Mouse (Mus musculus) brain, adult 2 months (tissue): Measurements from ENCODE around the gene Sfxn5.

Experiments used
- DNase-seq: peaks from one replicate; pipeline ENCODE4 v3.0.0; 2011; ENCODE audit warnings: low read depth, low spot score

Gene Sfxn5

GRCm38 (mm10) chr6:85290869-85291824 lies 42.1 kb downstream of the Sfxn5 start:
- DNase-seq, result no peak

- DNase-seq, result no peak
Measured at GRCm38 (mm10) chr6:85288193-85288857, 44.9 kb downstream of the Sfxn5 start.

GRCm38 (mm10) chr6:85286283-85287047 lies 46.8 kb downstream of the Sfxn5 start:
- no peak for DNase-seq

- peak; percentile 73 for DNase-seq
Measured at GRCm38 (mm10) chr6:85280871-85281270, 52.4 kb downstream of the Sfxn5 start.

DNA sequence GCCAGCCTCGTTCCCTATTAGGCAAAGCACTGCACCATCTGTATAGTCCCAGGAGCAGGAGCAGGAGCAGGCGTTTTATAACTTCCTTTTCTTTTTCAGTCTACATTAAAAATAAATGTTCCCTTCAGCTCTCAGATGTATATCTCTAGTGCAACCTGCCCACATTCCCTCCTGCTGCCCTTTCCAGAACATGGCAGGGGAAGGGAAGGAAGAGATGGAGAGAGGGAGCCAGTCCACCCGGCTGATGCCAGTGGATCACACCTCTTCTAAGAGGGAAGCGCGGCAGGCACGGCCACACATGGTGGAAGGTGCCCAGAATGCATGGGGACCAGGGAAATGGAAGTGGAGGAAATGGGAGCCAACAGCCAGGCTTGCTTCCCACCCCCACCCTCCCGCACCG lies 56.7 kb downstream of the Sfxn5 start:
- peak; percentile 86 for DNase-seq

- DNase-seq, result no peak
Measured at GRCm38 (mm10) chr6:85272436-85272835, 60.8 kb downstream of the Sfxn5 start.

DNA sequence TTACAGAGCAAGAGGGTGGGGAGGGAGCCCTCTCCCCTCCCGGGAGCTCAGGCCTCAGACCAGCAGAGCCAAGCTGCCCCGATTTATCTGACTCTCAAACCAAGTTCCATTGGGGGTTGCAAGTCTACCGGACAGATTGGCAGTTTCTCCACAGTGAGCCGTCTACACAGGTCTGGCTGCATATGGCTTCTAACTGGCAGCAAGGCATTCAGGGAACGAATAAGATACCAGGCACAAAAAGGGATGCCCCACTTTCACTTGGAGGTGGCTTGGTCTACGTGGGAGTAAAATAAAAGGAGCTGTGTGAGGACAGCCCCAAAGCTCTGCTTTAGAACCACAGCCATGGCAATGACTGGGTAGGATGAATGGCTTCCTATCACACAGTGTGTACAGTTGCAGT lies 67.2 kb downstream of the Sfxn5 start:
- peak; percentile 80 for DNase-seq

DNA sequence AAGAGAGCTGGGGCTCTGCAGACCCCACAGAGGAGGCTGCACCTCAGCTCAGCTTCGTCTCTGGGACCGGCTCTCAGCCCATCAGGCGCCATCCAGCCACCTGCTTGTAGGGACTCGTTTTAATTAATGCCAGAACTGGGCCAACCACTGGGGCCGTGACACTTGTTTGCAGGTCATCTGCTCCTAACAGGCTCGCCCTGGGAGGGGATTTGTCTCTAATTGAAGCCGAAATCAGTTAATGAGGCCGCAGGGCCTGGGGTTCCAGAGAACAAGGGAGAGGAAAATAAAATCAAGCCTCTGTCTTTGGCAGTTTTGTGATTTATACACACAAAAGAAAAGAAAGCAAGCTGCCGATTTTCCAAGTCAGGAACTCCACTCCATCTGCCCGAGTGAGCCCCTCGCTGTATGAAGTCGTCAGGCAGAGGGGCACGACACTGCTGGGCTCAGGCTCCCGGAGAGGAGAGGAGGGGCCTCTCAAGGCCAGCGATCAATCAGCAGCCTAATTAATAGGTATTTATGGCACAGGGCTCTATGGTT lies 68.2 kb downstream of the Sfxn5 start:
- DNase-seq, result no peak

DNA sequence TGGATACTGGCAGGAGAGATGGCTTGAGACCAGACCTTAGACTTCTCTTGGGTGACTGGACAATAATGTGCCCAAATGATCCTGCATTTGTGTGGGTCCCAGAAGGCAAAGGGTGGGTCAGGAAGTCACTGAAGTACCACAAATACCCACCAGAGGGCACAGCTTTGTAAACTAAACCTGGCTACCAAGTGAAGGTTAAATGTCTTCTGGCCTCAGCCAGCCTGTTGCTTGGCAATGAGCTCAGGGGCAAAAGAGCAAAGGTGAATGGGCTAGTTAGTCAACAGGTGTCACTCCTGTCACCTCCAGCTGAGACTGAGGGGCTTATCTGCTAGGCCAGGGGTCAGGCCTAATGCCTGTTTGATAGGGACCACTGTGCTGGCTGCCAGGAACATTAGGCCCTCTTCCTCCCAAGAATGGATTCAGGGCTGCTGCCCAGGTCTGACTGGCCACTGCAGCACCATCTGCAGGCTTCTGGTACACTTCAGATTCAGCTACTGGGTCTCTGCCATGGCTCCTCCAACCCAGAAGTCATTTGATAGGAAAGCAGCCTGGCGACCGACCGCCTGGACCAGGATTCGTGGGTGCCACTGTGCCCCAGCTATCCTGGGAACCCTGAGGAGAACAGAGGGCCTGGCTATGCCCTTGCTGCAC lies 70.2 kb downstream of the Sfxn5 start:
- DNase-seq, result no peak

GRCm38 (mm10) chr6:85259094-85259630 lies 74.1 kb downstream of the Sfxn5 start:
- DNase-seq, result no peak

DNA sequence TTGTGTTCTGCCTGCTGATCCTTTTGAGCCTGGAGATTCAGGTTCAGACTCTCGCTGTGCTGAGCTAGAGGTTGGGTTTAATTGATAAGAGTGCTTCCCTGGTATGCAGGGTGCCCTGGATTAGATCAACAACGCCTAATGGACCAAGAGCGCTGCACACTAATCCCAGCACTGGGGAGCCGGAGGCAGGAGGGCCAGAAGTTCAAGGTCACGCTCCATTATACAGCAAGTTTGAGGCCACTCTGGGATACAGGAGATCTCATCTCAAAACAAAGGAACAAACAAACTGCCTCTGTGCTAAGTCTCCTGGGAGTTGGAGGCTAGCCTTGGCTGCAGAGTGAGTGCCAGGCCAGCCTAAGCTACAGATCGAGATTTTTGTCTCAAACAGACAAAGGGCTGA lies 77.6 kb downstream of the Sfxn5 start:
- DNase-seq, result no peak

DNA sequence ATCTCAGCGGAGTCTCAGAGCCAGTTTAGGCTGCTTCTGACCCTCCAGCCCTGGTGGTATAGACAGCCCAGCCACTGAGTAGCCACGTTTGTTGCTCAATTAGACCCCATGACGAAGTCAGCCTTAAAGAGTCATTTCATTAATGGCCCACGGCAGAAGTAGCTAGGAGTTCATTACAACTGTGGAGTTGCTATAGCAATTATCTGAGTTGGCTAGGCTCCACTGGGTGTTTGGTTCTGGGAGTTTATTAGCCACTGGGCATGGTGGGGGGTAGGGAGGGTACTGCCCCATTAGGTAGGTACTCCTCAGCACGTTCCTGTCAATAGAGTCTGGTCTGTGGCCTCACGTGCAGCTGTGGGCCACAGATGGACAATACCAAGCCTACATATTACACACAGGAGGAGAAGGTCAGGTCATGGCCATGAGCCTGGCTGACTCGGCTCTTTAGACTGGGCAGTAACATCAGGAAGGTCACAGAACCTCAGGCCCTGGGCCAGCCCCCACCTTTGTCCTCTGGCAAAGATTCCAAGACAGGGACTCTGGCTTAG lies 79.2 kb downstream of the Sfxn5 start:
- no peak for DNase-seq

- no peak for DNase-seq
Measured at GRCm38 (mm10) chr6:85253275-85253674, 79.9 kb downstream of the Sfxn5 start.

- DNase-seq, result peak; percentile 78
Measured at GRCm38 (mm10) chr6:85252251-85253058, 80.8 kb downstream of the Sfxn5 start.

DNA sequence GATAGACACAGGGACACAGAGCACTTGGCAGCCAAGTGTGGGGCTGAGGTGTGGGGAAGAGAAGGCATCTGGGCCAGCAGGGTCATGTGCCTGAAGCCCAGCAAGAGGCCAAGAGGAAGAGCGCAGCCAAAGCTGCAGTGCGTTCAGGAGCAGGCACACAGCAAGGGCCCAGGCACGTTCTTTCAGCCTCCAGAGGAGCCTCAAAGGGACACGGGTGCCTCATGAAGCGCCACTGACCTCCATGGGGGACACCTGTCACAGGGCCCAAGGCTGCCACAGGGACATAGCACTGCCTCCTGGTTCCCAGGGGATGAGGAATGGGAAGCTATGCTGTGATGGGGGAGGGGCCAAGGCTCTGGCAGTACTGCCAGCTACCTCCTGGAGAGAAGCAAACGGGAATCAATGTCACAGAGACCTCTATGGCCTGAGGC lies 82.4 kb downstream of the Sfxn5 start:
- DNase-seq, result no peak

DNA sequence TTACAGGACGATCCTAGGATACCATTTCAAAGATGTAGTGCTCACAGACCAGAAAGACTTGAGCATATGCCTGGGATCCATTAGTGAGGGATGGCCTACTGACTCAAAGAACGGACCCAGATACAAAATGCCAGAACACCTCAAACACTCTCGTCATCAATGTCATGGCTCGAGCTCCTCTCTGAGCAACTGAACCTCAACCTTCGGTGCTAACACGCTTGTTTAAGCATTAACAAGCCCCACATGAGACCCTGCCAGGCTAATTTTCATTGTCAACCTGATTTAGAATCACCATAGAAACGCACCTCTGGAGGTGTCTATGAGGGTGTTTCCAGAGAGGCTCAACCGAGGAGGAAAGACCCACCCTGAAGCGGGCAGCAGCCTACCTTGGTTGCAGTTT lies 83.4 kb downstream of the Sfxn5 start:
- DNase-seq, result no peak

DNA sequence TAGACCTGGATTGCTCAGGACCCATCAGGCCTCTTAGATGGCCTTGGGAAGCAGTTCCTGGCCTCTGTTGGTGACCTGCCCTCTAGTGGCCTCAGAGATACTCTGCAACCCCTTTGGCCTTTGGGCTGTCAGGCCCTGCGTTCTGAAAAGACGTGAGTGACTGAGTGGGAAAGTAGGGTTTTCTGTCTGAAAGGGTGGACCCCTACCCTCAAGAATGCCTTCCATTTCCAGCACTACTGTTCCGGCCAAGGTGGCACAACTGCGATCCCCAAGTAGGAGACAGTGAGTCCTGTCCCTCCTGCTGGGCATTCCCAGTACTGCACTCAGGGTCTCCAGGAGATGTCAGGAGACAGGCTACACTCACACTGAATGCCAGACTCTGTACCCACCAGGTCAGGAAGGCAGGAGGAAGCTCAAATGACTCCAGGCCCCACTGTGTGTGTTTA lies 94.2 kb downstream of the Sfxn5 start:
- DNase-seq, result peak; percentile 65

DNA sequence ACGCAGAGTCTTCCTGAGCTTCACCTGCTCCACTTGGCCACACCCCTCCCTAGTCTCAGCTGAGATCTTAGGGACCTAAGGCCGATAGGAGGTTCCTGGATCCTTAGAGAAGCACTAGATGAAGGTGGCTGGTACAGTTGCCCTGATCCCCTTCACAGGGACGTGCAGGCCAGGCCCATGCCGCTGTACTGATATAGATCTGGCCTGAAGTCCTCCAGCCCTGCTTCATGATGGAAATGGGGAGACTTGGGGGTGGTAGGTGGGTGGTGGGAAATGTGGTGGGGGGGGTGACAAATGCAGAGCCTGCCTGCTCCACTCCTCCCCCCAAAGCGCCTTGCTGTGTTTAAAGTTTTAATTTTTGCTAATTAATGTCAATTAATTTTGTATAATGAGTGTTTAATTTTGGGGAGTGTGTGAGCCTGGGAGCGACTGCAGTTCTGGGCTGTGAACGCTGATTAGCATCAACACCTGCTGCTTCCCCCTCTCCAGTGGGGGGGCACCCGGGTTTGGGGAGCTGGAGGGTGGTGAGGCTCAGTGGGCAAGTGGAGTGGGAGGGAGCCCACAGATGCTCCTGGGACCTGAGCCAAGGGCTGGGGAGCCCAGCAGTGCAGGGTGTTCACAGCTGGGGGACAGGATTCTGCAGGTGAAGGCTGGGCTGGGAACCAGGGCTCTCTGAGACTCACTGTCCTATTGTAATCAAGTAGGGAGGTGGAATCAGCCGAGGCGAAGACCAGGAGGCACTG lies 95.5 kb downstream of the Sfxn5 start:
- peak; percentile 61 for DNase-seq

- DNase-seq, result peak; percentile 65
Measured at GRCm38 (mm10) chr6:85237001-85237400, 96.2 kb downstream of the Sfxn5 start.
